Mouse (Mus musculus): ENCODE data around the gene Cluh.

GRCm38 (mm10) chr11:74655941-74656340, 6.6 kb downstream of the Cluh start:
- TF ChIP-seq CTCF (IDR thresholded peaks at IDR 0.05; ENCODE audit: extremely low read depth, insufficient read depth, low read length), result no peak
- no peak for TF ChIP-seq POLR2A (IDR thresholded peaks at IDR 0.05; ENCODE audit: extremely low read depth, insufficient read depth, low read length)

Measured in cortical plate, adult 2 months (tissue).